Mouse (Mus musculus) heart, postnatal 0 days (tissue): ENCODE results near the gene Popdc3.

ENCODE experiments used
- CTCF ChIP-seq: IDR thresholded peaks from 2 replicates; pipeline ENCODE4 v1.5.1; 2016; ENCODE audit warnings: antibody characterized with exemption, control low read depth, low read depth
- EP300 ChIP-seq: IDR thresholded peaks from 2 replicates; pipeline ENCODE4 v1.6.1; 2016; ENCODE audit warnings: antibody characterized with exemption, low read depth

GRCm38 (mm10) chr10:45173927-45174326 is 4.0 kb upstream of the Popdc3 start:
- TF ChIP-seq CTCF (no peak), EP300 (no peak)
